Mouse (Mus musculus): ENCODE results near the gene Dtnb.

Gene Dtnb

DNA sequence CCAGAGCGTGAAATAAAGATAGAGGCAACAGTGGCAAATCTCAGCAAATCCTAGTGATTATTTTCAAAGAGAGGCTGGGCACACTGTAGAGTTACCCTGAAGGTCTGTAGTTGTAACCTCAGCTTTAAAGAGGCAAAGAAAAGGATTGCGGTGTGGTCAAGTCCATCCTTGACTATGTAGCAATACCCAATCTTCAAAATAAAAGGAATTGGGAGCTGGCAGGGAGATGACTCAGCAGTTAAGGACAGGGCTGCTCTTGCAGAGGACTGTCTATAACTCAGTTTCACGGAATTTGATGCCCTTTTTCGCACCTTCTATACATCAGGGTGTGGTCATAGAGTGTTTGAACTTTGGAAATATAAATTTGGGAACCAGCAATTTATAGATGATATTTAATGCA, 128.3 kb downstream of the Dtnb start:
- Histone ChIP-seq H3K27me3 (ENCODE audit: insufficient read depth, low read length) (no peaks in the 10 kb centered on the region), H3K36me3 (ENCODE audit: insufficient read depth, low read length) (peaks cover 9% of the 10 kb centered on the region; the same call in 1 of the 2 replicates), H3K4me3 (replicated peaks; ENCODE audit: low read length) (no peak overlapping the region), H3K9me3 (ENCODE audit: low read length) (no peaks in the 10 kb centered on the region), H3K4me1 (replicated peaks; ENCODE audit: low read depth, low read length) (peaks cover 4% of the 10 kb centered on the region; the same call in 1 of the 2 replicates)
- no peak for TF ChIP-seq CTCF (conservative IDR thresholded peaks at IDR 0.05; ENCODE audit: low read length)
- no peak for TF ChIP-seq NANOG (IDR thresholded peaks at IDR 0.05; ENCODE audit: borderline replicate concordance, low read length)
- no peak for TF ChIP-seq POU5F1 (IDR thresholded peaks at IDR 0.05; ENCODE audit: borderline replicate concordance, low read length)

DNA sequence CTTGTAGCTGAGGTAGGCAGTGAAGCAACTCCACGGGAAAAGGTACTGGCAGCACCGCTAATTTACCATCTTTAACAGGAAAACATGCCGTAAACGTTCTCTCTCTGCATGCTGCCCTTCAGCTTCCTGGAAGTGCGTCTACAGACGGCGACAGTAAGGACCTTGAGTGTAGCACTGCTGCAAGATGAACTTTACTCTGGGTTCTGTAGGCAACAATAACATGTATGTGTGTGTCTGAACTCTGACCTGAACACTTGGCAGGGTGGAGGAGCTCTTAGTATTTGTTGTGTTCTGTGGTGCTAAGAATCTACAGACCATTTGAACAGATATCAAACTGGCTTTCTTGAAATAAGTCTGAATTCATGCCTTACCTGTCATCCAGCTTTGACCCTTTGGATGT, 130.7 kb downstream of the Dtnb start:
- Histone ChIP-seq H3K27me3 (ENCODE audit: insufficient read depth, low read length) (no peaks in the 10 kb centered on the region), H3K9me3 (ENCODE audit: low read length) (no peaks in the 10 kb centered on the region), H3K36me3 (ENCODE audit: insufficient read depth, low read length) (peaks cover 9% of the 10 kb centered on the region; the same call in 1 of the 2 replicates), H3K4me1 (replicated peaks; ENCODE audit: low read depth, low read length) (peaks cover 6% of the 10 kb centered on the region; the same call in 1 of the 2 replicates), H3K4me3 (replicated peaks; ENCODE audit: low read length) (no peak overlapping the region)
- TF ChIP-seq POU5F1 (IDR thresholded peaks at IDR 0.05; ENCODE audit: borderline replicate concordance, low read length) (no peak), NANOG (IDR thresholded peaks at IDR 0.05; ENCODE audit: borderline replicate concordance, low read length) (no peak), CTCF (conservative IDR thresholded peaks at IDR 0.05; ENCODE audit: low read length) (no peak)

DNA sequence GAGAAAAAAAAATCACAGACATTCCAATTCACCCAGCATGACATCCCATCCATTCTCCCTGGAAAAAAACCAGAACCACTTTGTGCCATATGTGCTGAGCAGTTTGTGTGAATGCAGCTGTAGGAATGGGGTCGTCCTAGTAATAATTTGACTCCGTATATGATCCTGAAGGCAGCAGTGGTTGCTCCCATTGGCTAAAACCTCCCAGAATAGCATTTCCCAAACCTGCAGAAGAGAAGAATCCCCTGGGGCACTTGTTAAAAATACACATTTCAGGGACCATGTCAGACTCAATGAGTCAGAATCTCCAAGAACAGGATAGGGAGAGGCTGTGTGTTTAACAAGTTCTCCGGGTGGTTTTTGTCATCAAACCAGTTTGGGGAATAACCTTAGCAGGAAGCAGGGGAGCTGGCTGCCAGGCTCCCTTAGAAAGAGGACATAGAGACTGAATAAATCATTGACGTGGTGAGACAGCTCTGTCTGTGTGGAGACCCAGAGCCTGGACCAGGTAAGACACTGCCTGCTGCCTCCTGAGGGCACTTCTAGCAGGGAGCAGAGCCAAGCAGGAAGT, 147.1 kb downstream of the Dtnb start:
- Histone ChIP-seq H3K4me3 (replicated peaks; ENCODE audit: low read length) (no peak overlapping the region), H3K36me3 (ENCODE audit: insufficient read depth, low read length) (peaks cover 6% of the 10 kb centered on the region), H3K27me3 (ENCODE audit: insufficient read depth, low read length) (no peaks in the 10 kb centered on the region), H3K4me1 (replicated peaks; ENCODE audit: low read depth, low read length) (no peaks in the 10 kb centered on the region), H3K9me3 (ENCODE audit: low read length) (no peaks in the 10 kb centered on the region)
- no peak for TF ChIP-seq CTCF (conservative IDR thresholded peaks at IDR 0.05; ENCODE audit: low read length)
- no peak for TF ChIP-seq NANOG (IDR thresholded peaks at IDR 0.05; ENCODE audit: borderline replicate concordance, low read length)
- no peak for TF ChIP-seq POU5F1 (IDR thresholded peaks at IDR 0.05; ENCODE audit: borderline replicate concordance, low read length)

- H3K9me3 ChIP-seq (ENCODE audit: low read length) = no peaks in the 10 kb centered on the region
- no peaks in the 10 kb centered on the region for H3K27me3 ChIP-seq (ENCODE audit: insufficient read depth, low read length)
- H3K4me3 ChIP-seq (replicated peaks; ENCODE audit: low read length) = no peak overlapping the region
- peaks cover 6% of the 10 kb centered on the region for H3K36me3 ChIP-seq (ENCODE audit: insufficient read depth, low read length)
- TF ChIP-seq NANOG (IDR thresholded peaks at IDR 0.05; ENCODE audit: borderline replicate concordance, low read length) (no peak), POU5F1 (IDR thresholded peaks at IDR 0.05; ENCODE audit: borderline replicate concordance, low read length) (no peak), CTCF (conservative IDR thresholded peaks at IDR 0.05; ENCODE audit: low read length) (no peak)
- 0 out of 2 replicates have a peak, but pooled peaks cover 4% of the 10 kb centered on the region for H3K4me1 ChIP-seq (replicated peaks; ENCODE audit: low read depth, low read length)
Observed at GRCm38 (mm10) chr12:3720527-3720926, 148.3 kb downstream of the Dtnb start.

DNA sequence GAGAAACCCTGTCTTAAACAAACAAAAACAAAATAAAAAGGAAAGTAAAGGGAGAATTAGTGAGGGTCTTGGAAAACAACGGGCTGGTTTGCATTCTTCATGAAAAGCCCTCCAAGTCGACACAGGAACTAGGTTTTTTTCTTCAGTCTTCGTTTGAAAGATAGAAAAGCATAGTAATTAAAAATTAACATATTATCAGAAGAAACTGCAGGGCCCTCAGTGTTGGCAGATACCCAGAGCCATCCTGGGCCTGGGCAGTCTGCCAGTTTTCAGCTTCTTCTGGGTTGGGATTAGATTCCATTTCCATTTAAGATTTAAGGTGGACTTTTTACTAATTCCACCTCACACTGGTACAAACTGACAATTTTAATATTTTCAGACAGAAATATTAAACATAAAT, 151.6 kb downstream of the Dtnb start:
- TF ChIP-seq CTCF (conservative IDR thresholded peaks at IDR 0.05; ENCODE audit: low read length) = no peak
- no peak for TF ChIP-seq NANOG (IDR thresholded peaks at IDR 0.05; ENCODE audit: borderline replicate concordance, low read length)
- no peak for TF ChIP-seq POU5F1 (IDR thresholded peaks at IDR 0.05; ENCODE audit: borderline replicate concordance, low read length)
- peaks cover 6% of the 10 kb centered on the region for H3K36me3 ChIP-seq (ENCODE audit: insufficient read depth, low read length)
- H3K9me3 ChIP-seq (ENCODE audit: low read length) = no peaks in the 10 kb centered on the region
- no peak overlapping the region for H3K4me3 ChIP-seq (replicated peaks; ENCODE audit: low read length)
- no peaks in the 10 kb centered on the region for H3K27me3 ChIP-seq (ENCODE audit: insufficient read depth, low read length)
- peaks cover 10% of the 10 kb centered on the region for H3K4me1 ChIP-seq (replicated peaks; ENCODE audit: low read depth, low read length)

GRCm38 (mm10) chr12:3724822-3725370, 152.7 kb downstream of the Dtnb start:
- no peaks in the 10 kb centered on the region for H3K9me3 ChIP-seq (ENCODE audit: low read length)
- no peaks in the 10 kb centered on the region for H3K27me3 ChIP-seq (ENCODE audit: insufficient read depth, low read length)
- TF ChIP-seq NANOG (IDR thresholded peaks at IDR 0.05; ENCODE audit: borderline replicate concordance, low read length) (no peak), POU5F1 (IDR thresholded peaks at IDR 0.05; ENCODE audit: borderline replicate concordance, low read length) (no peak), CTCF (conservative IDR thresholded peaks at IDR 0.05; ENCODE audit: low read length) (no peak)
- H3K4me3 ChIP-seq (replicated peaks; ENCODE audit: low read length) = no peak overlapping the region
- H3K4me1 ChIP-seq (replicated peaks; ENCODE audit: low read depth, low read length) = peaks cover 13% of the 10 kb centered on the region
- H3K36me3 ChIP-seq (ENCODE audit: insufficient read depth, low read length) = peaks cover 6% of the 10 kb centered on the region

- H3K27me3 ChIP-seq (ENCODE audit: insufficient read depth, low read length) = no peaks in the 10 kb centered on the region
- H3K4me3 ChIP-seq (replicated peaks; ENCODE audit: low read length) = no peak overlapping the region
- H3K9me3 ChIP-seq (ENCODE audit: low read length) = no peaks in the 10 kb centered on the region
- peaks cover 36% of the 10 kb centered on the region for H3K4me1 ChIP-seq (replicated peaks; ENCODE audit: low read depth, low read length)
- TF ChIP-seq NANOG (IDR thresholded peaks at IDR 0.05; ENCODE audit: borderline replicate concordance, low read length) = no peak
- H3K36me3 ChIP-seq (ENCODE audit: insufficient read depth, low read length) = no peaks in the 10 kb centered on the region
Observed at GRCm38 (mm10) chr12:3729521-3730075, 157.4 kb downstream of the Dtnb start.

- TF ChIP-seq CTCF (conservative IDR thresholded peaks at IDR 0.05; ENCODE audit: low read length) (no peak), POU5F1 (IDR thresholded peaks at IDR 0.05; ENCODE audit: borderline replicate concordance, low read length) (peak; percentile 50; the same call in 1 of the 2 replicates), NANOG (IDR thresholded peaks at IDR 0.05; ENCODE audit: borderline replicate concordance, low read length) (no peak; the same call in 1 of the 2 replicates)
- H3K36me3 ChIP-seq (ENCODE audit: insufficient read depth, low read length) = peaks cover 8% of the 10 kb centered on the region; the same call in 1 of the 2 replicates
- H3K4me3 ChIP-seq (replicated peaks; ENCODE audit: low read length) = peak overlapping the region; percentile 32; the same call in 1 of the 2 replicates
- 0 out of 2 replicates have a peak, but pooled peaks cover 4% of the 10 kb centered on the region for H3K27me3 ChIP-seq (ENCODE audit: insufficient read depth, low read length)
- peaks cover 47% of the 10 kb centered on the region for H3K4me1 ChIP-seq (replicated peaks; ENCODE audit: low read depth, low read length)
- H3K9me3 ChIP-seq (ENCODE audit: low read length) = no peaks in the 10 kb centered on the region
Observed at GRCm38 (mm10) chr12:3732623-3733265, 160.6 kb downstream of the Dtnb start.
